Mouse (Mus musculus) stomach, embryonic 14.5 days (tissue): ENCODE data around the gene Taf1a. TPM values are rescaled to one million over a fixed set of nuclear protein-coding genes. Genes with fewer than 3 reads are reported as not detected.

ENCODE experiments used
- ATAC-seq: fragments of 200-750 bp; cut with Nextera tagmentation; 2 replicates; pipeline ENCODE4 v1.8.0; 2017; ENCODE audit warnings: low read depth, moderate TSS enrichment; ENCODE audit not compliant: insufficient number of reproducible peaks, insufficient read depth, low FRiP score
- H3K27ac ChIP-seq: fragments of 300-500 bp; sonication (generic); 2 replicates; pipeline ENCODE4 v1.5.1; 2014; ENCODE audit warnings: mild to moderate bottlenecking, low read length, moderate library complexity, mixed read lengths
- H3K27me3 ChIP-seq: fragments of 300-500 bp; sonication (generic); 2 replicates; pipeline ENCODE4 v1.6.1; 2014; ENCODE audit warnings: low read length, control low read depth, mixed read lengths; ENCODE audit not compliant: control insufficient read depth, insufficient read depth
- H3K36me3 ChIP-seq: fragments of 300-500 bp; sonication (generic); 2 replicates; pipeline ENCODE4 v1.6.1; 2014; ENCODE audit warnings: mild to moderate bottlenecking, control low read depth, low read length, moderate library complexity, mixed read lengths; ENCODE audit not compliant: control insufficient read depth, insufficient read depth
- H3K4me1 ChIP-seq: fragments of 300-500 bp; sonication (generic); 2 replicates; pipeline ENCODE4 v1.6.1; 2014; ENCODE audit warnings: low read length, control low read depth, mixed read lengths; ENCODE audit not compliant: control insufficient read depth, insufficient read depth
- H3K4me2 ChIP-seq: fragments of 300-500 bp; sonication (generic); replicated peaks from 2 replicates; pipeline ENCODE4 v1.6.1; 2014; ENCODE audit warnings: low read depth, low read length, control low read depth
- H3K4me3 ChIP-seq: fragments of 300-500 bp; sonication (generic); 2 replicates; pipeline ENCODE4 v1.5.1; 2014; ENCODE audit warnings: low read depth, low read length, control low read depth
- H3K9ac ChIP-seq: fragments of 300-500 bp; sonication (generic); replicated peaks from 2 replicates; pipeline ENCODE4 v1.6.1; 2014; ENCODE audit warnings: low read depth, mild to moderate bottlenecking, control low read depth, low read length, moderate library complexity, mixed read lengths
- H3K9me3 ChIP-seq: fragments of 300-500 bp; sonication (generic); 2 replicates; pipeline ENCODE4 v1.6.1; 2016; ENCODE audit warnings: low read depth, low read length, control low read depth; ENCODE audit not compliant: control insufficient read depth
- WGBS: fragments of 180-500 bp; shearing (Covaris S2); extraction: QIAGEN DNeasy Blood & Tissue Kit; methylation state at CpG from one replicate; pipeline ENCODE4 v1.1.7; 2014; 5-methylcytosine and 5-hydroxymethylcytosine counted together
- polyA plus RNA-seq: library from polyadenylated mRNA; unstranded; fragments of >200 nt; fragmentation: Nextera tagmentation; extraction: Ambion mirVana; gene quantifications from 2 replicates; pipeline ENCODE4 v1.2.1, GENCODE M21; 2014

Taf1a gene
- polyA plus RNA-seq, 1 experiment from 2014 or later, result 24.7 TPM

- Histone ChIP-seq H3K4me3 (no peak overlapping the region), H3K9me3 (no peaks in the 10 kb centered on the region), H3K4me1 (peaks cover 7% of the 10 kb centered on the region), H3K36me3 (peaks cover 44% of the 10 kb centered on the region), H3K27me3 (no peaks in the 10 kb centered on the region), H3K27ac (no peak overlapping the region), H3K4me2 (no peak overlapping the region), H3K9ac (no peak overlapping the region)
- 86% methylated on average over 14 of the region's 14 CpGs for WGBS
- ATAC-seq, result no peak
These were observed 25.8 kb upstream of the Taf1a start for GRCm38 (mm10) chr1:183362729-183363576.

GRCm38 (mm10) chr1:183363577-183363867, 25.3 kb upstream of the Taf1a start:
- H3K4me3 ChIP-seq, result no peak overlapping the region
- peaks cover 42% of the 10 kb centered on the region for H3K36me3 ChIP-seq
- H3K4me2 ChIP-seq, result no peak overlapping the region
- H3K27me3 ChIP-seq, result no peaks in the 10 kb centered on the region
- H3K9ac ChIP-seq, result no peak overlapping the region
- peaks cover 10% of the 10 kb centered on the region for H3K4me1 ChIP-seq
- H3K9me3 ChIP-seq, result no peaks in the 10 kb centered on the region
- 92% methylated on average over 5 of the region's 5 CpGs for WGBS
- no peak for ATAC-seq
- H3K27ac ChIP-seq, result no peak overlapping the region

- ATAC-seq, result no peak
- WGBS, result 88% methylated on average over 5 of the region's 5 CpGs
- Histone ChIP-seq H3K27ac (no peak overlapping the region), H3K4me3 (no peak overlapping the region), H3K9ac (no peak overlapping the region), H3K9me3 (no peaks in the 10 kb centered on the region), H3K4me1 (peaks cover 10% of the 10 kb centered on the region), H3K4me2 (no peak overlapping the region), H3K27me3 (no peaks in the 10 kb centered on the region), H3K36me3 (peaks cover 20% of the 10 kb centered on the region)
These were observed 22.4 kb upstream of the Taf1a start for GRCm38 (mm10) chr1:183366361-183366760.

- ATAC-seq, result peak; percentile 59
- Histone ChIP-seq H3K4me1 (peaks cover 10% of the 10 kb centered on the region), H3K27me3 (no peaks in the 10 kb centered on the region), H3K9me3 (no peaks in the 10 kb centered on the region), H3K36me3 (peaks cover 13% of the 10 kb centered on the region), H3K4me2 (peak overlapping the region; percentile 84), H3K27ac (peak overlapping the region; percentile 66), H3K4me3 (peak overlapping the region; percentile 92), H3K9ac (peak overlapping the region; percentile 92)
- 1% methylated on average over 52 of the region's 56 CpGs for WGBS
These were observed 20.0 kb upstream of the Taf1a start for GRCm38 (mm10) chr1:183368601-183369400.

- WGBS, result under 1% methylated on average over 51 of the region's 51 CpGs
- H3K27ac ChIP-seq, result peak within 1 kb of the TSS; percentile 66
- peak within 1 kb of the TSS; percentile 92 for H3K9ac ChIP-seq
- H3K36me3 ChIP-seq, result peaks cover 6% of the 10 kb centered on the region
- peak; percentile 98 for ATAC-seq
- no peaks in the 10 kb centered on the region for H3K27me3 ChIP-seq
- H3K9me3 ChIP-seq, result no peaks in the 10 kb centered on the region
- peak within 1 kb of the TSS; percentile 84 for H3K4me2 ChIP-seq
- peak within 1 kb of the TSS; percentile 92 for H3K4me3 ChIP-seq
- H3K4me1 ChIP-seq, result peaks cover 10% of the 10 kb centered on the region
These were observed 19.3 kb upstream of the Taf1a start, which contains the start of gene Mia3 for GRCm38 (mm10) chr1:183369427-183370014. Mia3 (minus strand) TSS chr1:183369553.

GRCm38 (mm10) chr1:183374728-183375127, 14.1 kb upstream of the Taf1a start:
- ATAC-seq, result no peak
- no peak overlapping the region for H3K9ac ChIP-seq
- 76% methylated on average over 5 of the region's 5 CpGs for WGBS
- peaks cover 3% of the 10 kb centered on the region; the same call in 1 of the 2 replicates for H3K9me3 ChIP-seq
- no peaks in the 10 kb centered on the region for H3K27me3 ChIP-seq
- H3K36me3 ChIP-seq, result no peaks in the 10 kb centered on the region
- H3K4me2 ChIP-seq, result no peak overlapping the region
- H3K4me3 ChIP-seq, result no peak overlapping the region
- H3K27ac ChIP-seq, result no peak overlapping the region
- no peaks in the 10 kb centered on the region for H3K4me1 ChIP-seq

- H3K9ac ChIP-seq, result no peak overlapping the region
- no peaks in the 10 kb centered on the region for H3K27me3 ChIP-seq
- no peak overlapping the region for H3K4me2 ChIP-seq
- no peaks in the 10 kb centered on the region for H3K36me3 ChIP-seq
- no peak overlapping the region for H3K27ac ChIP-seq
- WGBS, result 76% methylated on average over 4 of the region's 4 CpGs
- H3K4me3 ChIP-seq, result no peak overlapping the region
- H3K9me3 ChIP-seq, result peaks cover 3% of the 10 kb centered on the region; the same call in 1 of the 2 replicates
- ATAC-seq, result no peak
- no peaks in the 10 kb centered on the region for H3K4me1 ChIP-seq
These were observed 11.7 kb upstream of the Taf1a start for GRCm38 (mm10) chr1:183377045-183377444.

GRCm38 (mm10) chr1:183378321-183378941, 10.3 kb upstream of the Taf1a start:
- no peak overlapping the region for H3K9ac ChIP-seq
- H3K36me3 ChIP-seq, result no peaks in the 10 kb centered on the region
- peaks cover 3% of the 10 kb centered on the region; the same call in 1 of the 2 replicates for H3K9me3 ChIP-seq
- no peak overlapping the region for H3K27ac ChIP-seq
- no peaks in the 10 kb centered on the region for H3K4me1 ChIP-seq
- no peaks in the 10 kb centered on the region for H3K27me3 ChIP-seq
- no peak for ATAC-seq
- H3K4me2 ChIP-seq, result no peak overlapping the region
- WGBS, result 72% methylated on average over 10 of the region's 10 CpGs
- H3K4me3 ChIP-seq, result no peak overlapping the region
